Mouse (Mus musculus): ENCODE measurements around the gene Pou2af1. TPM values are rescaled to one million over a fixed set of nuclear protein-coding genes. Genes with fewer than 3 reads are reported as not detected.

Gene Pou2af1
- total RNA-seq, 2 experiments from 2014 or later, result 0.38 to 0.45 TPM

Other genes with a start within 250 kb of the Pou2af1 start
- 10 to 100 TPM; 25.6 to 37.5 TPM for gene Sik2, start 204.6 kb upstream of the Pou2af1 start, total RNA-seq (2021)
- gene Btg4, start 152.8 kb upstream of the Pou2af1 start, total RNA-seq (2021), result not detected
- 10 to 100 TPM in 1 of 2 experiments, 1 to 10 TPM in 1; 9.3 to 11.7 TPM for gene Layn, start 136.6 kb upstream of the Pou2af1 start, total RNA-seq (2021)
- not detected for gene 4833427G06Rik, start 111.6 kb upstream of the Pou2af1 start, total RNA-seq (2021)
- not detected for gene Gm32742, start 48.2 kb upstream of the Pou2af1 start, total RNA-seq (2021)
- 1 to 10 TPM; 1.3 to 1.5 TPM for gene Colca2, start 64.9 kb downstream of the Pou2af1 start, total RNA-seq (2021)
- gene 1810046K07Rik, start 115.2 kb downstream of the Pou2af1 start, total RNA-seq (2021), result not detected

Data from heart, postnatal 10 days (tissue).